Mouse (Mus musculus) liver, embryonic 14.5 days (tissue): ENCODE measurements at regions not wholly inside any gene's neighbourhood (a gene's known extent, or its start where the extent isn't known, plus 50 kb on each side); places are given as distances from the start of the nearest gene placed in this dataset.
"Not testable (repeated sequence)": the region's sequence is repeated elsewhere in the genome, so short reads cannot be mapped to it uniquely, and the experiment has no call there.

Source experiments
- CTCF ChIP-seq: IDR thresholded peaks from 2 replicates; pipeline ENCODE4 v1.5.1; 2016; ENCODE audit warnings: antibody characterized with exemption, low read depth, control low read depth
- EP300 ChIP-seq: IDR thresholded peaks from 2 replicates; pipeline ENCODE4 v1.6.1; 2016; ENCODE audit warnings: antibody characterized with exemption, low read depth

GRCm38 (mm10) chr11:52488538-52488937 lies 92.3 kb downstream of the 9530068E07Rik start:
- not testable (repeated sequence) for TF ChIP-seq EP300, CTCF
